Mouse (Mus musculus) megakaryocyte, embryonic 14.5 days (primary cell): ENCODE measurements at regions not wholly inside any gene's neighbourhood (a gene's known extent, or its start where the extent isn't known, plus 50 kb on each side); places are given as distances from the start of the nearest gene placed in this dataset.

Experiments used
- H3K27me3 ChIP-seq: replicated peaks from 2 replicates; pipeline ENCODE3; 2012; ENCODE audit warnings: inconsistent platforms
- H3K36me3 ChIP-seq: replicated peaks from 2 replicates; pipeline ENCODE3; 2012; ENCODE audit warnings: low read length, inconsistent platforms, mixed read lengths
- H3K4me1 ChIP-seq: 2 replicates; pipeline ENCODE4 v1.6.1; 2012; ENCODE audit warnings: inconsistent platforms
- H3K4me3 ChIP-seq: replicated peaks from 2 replicates; pipeline ENCODE3; 2012; ENCODE audit warnings: moderate library complexity, mild to moderate bottlenecking, inconsistent platforms
- H3K9me3 ChIP-seq: 2 replicates; pipeline ENCODE4 v1.6.1; 2012; ENCODE audit warnings: inconsistent platforms
- FLI1 ChIP-seq: IDR thresholded peaks from 2 replicates; pipeline ENCODE4 v1.6.1; 2012; ENCODE audit warnings: low read length, inconsistent platforms, mixed read lengths
- GATA1 ChIP-seq: IDR thresholded peaks from 3 replicates; pipeline ENCODE4 v1.6.1; 2012; ENCODE audit warnings: mixed read lengths, low read length, inconsistent platforms, borderline replicate concordance

DNA sequence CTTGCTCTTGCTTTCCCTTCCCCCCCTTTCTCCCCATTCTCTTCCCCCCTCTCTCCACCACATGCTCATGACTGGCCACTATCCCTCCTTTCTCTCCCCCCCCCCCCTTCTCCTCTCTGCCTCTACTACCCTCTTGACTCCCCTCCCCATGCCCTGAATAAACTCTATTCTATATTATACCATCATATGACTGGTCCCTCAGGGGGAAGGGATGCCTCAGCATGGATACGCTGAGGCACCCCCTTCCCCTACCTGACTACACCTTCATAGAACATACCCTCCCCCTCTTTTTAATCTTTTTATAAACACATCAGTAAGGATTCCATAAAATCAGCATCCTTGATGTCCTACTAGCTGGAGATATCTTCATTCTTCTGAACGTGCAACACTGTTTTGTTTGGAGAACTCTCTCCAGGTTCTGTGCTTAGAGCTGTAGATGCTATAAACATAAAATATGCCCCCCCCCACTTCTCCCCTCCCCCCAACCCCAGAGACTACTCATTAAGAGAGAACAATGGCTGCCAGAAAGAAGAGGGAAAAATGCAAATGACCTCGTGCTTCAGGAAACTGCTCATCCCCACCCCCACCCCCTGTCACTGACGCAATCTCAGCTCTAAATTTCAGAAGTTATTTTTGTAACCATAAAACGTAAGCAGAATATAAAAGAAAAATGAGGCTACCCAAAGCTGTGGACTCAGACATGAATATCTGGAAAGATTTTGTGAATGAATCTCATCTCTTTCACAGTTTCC, 102.3 kb downstream of the Pja2 start:
- Histone ChIP-seq H3K36me3 (no peaks in the 10 kb centered on the region), H3K4me1 (peaks cover 9% of the 10 kb centered on the region), H3K9me3 (no peaks in the 10 kb centered on the region), H3K27me3 (no peaks in the 10 kb centered on the region), H3K4me3 (no peak overlapping the region)
- TF ChIP-seq FLI1 (no peak), GATA1 (no peak)

DNA sequence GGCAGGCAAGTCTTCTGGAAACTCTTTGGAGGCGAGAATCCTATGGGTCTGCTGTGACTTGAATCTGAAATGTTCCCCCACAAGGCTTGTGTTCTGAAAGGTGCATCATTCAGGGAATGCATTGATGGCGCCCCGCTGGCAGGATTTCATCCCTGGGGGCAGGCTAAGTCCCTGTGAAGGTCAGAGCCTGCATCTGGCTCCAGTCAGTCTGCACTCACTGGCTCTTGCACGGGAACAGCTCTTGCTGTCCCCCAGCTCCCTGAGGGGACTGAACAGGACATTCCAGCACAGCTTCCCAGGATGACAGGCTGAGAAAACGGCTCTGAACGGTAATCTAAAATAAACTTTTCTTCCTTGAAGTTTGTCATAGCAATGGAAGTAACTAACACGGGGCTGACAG, 117.1 kb downstream of the Pja2 start:
- no peaks in the 10 kb centered on the region for H3K27me3 ChIP-seq
- H3K4me1 ChIP-seq, result peaks cover 3% of the 10 kb centered on the region; the same call in 1 of the 2 replicates
- H3K36me3 ChIP-seq, result no peaks in the 10 kb centered on the region
- TF ChIP-seq GATA1 (no peak), FLI1 (no peak)
- H3K9me3 ChIP-seq, result peaks cover 26% of the 10 kb centered on the region
- no peak overlapping the region for H3K4me3 ChIP-seq

DNA sequence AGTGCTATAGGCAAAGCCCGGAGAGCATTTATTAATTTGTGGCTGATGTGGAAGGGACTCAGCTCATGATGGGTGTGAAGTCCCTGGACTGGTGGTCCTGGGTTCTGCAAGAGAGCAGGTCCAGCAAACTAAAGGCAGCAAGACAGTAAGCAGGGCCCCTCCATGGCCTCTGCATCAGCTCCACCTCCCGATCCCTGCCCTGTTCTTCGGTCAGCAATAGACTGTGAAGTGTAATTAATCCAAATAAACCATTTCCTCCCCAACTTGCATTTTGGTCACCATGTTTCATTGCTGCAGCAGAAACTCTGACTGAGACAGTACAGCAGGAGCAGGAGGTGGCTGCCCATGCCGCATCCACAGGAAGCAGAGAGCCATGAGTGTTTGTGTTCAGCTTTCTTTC, 118.5 kb downstream of the Pja2 start:
- no peak overlapping the region for H3K4me3 ChIP-seq
- TF ChIP-seq GATA1, result no peak
- TF ChIP-seq FLI1, result no peak
- H3K9me3 ChIP-seq, result peaks cover 26% of the 10 kb centered on the region
- H3K36me3 ChIP-seq, result no peaks in the 10 kb centered on the region
- H3K27me3 ChIP-seq, result peaks cover 5% of the 10 kb centered on the region
- peaks cover 3% of the 10 kb centered on the region; the same call in 1 of the 2 replicates for H3K4me1 ChIP-seq

DNA sequence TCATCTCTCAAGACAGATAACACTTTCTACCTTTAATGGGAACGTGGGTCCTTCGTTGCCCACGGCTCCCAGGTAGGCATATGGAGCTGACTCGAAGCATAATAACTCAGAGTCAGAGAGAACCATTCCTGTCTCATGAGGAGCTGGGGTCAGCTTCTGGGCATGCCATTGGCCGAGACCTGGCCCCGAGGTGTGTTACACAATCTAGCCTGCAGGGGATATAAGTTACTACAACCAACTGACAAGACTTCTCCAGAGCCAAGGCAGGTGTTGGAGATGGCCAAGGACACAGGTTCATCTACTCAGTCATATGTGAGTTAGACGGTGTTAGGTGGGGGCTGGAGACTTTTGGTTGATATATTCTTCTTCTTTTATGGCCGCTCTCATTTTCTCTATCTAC, 120.4 kb downstream of the Pja2 start:
- Histone ChIP-seq H3K27me3 (peaks cover 5% of the 10 kb centered on the region), H3K4me3 (no peak overlapping the region), H3K9me3 (peaks cover 26% of the 10 kb centered on the region), H3K4me1 (peaks cover 3% of the 10 kb centered on the region; the same call in 1 of the 2 replicates), H3K36me3 (no peaks in the 10 kb centered on the region)
- TF ChIP-seq FLI1, result no peak
- TF ChIP-seq GATA1, result no peak

DNA sequence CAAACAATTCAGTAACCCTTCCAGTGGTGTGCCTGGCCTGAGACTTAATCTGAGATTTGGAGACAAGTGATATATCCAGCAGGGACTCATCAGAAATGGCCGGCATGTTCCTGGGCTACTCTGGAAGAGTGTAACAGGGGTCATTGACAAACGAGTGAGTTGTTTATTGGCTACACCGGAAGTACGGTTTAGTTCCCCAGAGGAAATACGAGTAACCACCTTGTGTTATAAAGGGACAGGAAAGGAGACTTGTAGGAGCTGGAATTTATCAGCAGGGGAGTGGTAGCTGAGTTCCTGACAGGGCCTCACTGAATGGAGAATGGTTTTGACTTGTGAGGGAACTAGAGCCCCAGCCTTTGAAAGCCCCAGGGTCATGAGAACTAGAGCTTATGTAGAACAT, 121.3 kb downstream of the Pja2 start:
- Histone ChIP-seq H3K27me3 (peaks cover 5% of the 10 kb centered on the region), H3K4me1 (peaks cover 3% of the 10 kb centered on the region; the same call in 1 of the 2 replicates), H3K36me3 (no peaks in the 10 kb centered on the region), H3K9me3 (peaks cover 26% of the 10 kb centered on the region), H3K4me3 (no peak overlapping the region)
- TF ChIP-seq FLI1 (no peak), GATA1 (no peak)

DNA sequence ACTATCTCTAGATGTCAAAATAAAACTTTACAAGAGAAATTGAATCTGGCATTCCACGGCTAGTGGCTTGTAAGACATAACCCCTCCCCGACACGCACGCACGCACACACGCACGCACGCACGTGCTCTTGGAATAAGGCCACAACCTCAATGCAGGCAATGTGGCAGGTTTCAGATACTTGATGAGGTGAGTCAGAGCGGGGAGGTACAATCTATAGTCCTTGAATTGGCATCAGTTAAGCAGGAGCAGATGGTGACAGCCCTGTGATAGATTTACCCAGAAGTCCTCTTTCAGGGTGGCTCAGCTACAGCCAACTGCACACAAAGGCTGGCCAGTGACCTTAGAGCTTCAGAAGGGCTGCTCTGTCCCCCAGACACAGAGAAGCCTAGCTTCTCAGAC, 122.1 kb downstream of the Pja2 start:
- Histone ChIP-seq H3K9me3 (peaks cover 25% of the 10 kb centered on the region), H3K27me3 (peaks cover 5% of the 10 kb centered on the region), H3K4me1 (peaks cover 3% of the 10 kb centered on the region; the same call in 1 of the 2 replicates), H3K36me3 (no peaks in the 10 kb centered on the region), H3K4me3 (no peak overlapping the region)
- TF ChIP-seq GATA1, result no peak
- TF ChIP-seq FLI1, result no peak

DNA sequence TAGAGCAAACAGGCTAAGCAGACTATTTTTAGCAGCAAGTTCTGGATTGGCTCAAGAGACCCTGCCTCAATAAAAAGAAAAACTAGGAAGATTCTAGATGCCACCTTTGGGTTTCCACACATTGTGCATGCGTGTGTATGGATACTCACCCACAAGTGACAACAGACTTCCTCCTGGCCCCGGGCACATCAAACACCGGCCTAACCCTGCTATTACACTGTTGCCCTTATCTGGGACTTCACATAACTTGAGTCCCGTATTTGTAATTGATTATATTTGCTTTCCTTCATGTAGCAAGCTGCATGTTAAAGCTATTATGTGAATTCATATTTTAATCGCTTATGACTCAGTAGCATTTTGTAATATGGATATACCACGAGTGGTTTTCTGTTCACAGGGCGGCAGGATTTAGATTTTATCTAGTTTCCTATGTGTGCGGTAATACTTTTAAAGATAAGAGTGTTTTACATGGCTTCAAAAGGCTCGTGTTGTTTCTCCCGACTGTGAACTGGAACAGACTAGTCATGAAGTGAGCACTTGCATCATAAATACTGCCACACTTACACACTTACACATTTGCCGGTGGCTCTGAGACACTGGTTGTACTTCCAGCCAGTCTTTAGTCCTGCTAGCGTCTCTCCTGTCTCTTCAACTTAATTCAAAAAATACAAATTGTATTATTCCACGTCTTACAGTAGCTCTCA, 123.4 kb downstream of the Pja2 start:
- Histone ChIP-seq H3K4me1 (peaks cover 3% of the 10 kb centered on the region; the same call in 1 of the 2 replicates), H3K36me3 (no peaks in the 10 kb centered on the region), H3K4me3 (no peak overlapping the region), H3K9me3 (peaks cover 17% of the 10 kb centered on the region), H3K27me3 (peaks cover 5% of the 10 kb centered on the region)
- TF ChIP-seq GATA1 (no peak), FLI1 (no peak)

DNA sequence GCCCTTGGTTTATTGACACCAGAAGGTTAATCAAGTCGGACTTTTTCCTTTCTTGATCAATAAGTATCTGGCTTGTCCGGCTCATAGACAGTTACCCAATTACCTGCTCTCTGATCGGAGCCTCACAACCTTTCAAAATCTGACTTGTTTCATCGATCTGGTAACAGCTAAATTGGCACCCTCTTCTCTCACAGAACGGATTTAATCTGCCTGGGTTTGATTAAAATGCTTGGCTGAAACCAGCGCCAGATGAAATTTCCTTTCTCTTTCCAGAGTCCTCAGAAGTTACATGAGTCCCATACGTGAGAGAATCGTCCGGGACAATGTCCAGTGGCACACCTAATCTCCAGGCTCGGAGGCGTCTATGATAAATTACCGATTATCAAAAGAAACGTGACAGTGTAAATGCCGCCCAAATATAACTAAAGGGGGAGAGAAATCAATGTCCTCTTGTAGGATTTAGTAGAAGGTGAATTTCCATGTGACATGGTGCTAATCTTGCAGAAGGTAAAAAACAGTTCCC, 125.5 kb downstream of the Pja2 start:
- H3K9me3 ChIP-seq, result peaks cover 1% of the 10 kb centered on the region; the same call in 1 of the 2 replicates
- TF ChIP-seq GATA1 (no peak), FLI1 (no peak)
- H3K4me1 ChIP-seq, result peaks cover 9% of the 10 kb centered on the region
- H3K36me3 ChIP-seq, result no peaks in the 10 kb centered on the region
- no peak overlapping the region for H3K4me3 ChIP-seq
- H3K27me3 ChIP-seq, result peaks cover 10% of the 10 kb centered on the region

DNA sequence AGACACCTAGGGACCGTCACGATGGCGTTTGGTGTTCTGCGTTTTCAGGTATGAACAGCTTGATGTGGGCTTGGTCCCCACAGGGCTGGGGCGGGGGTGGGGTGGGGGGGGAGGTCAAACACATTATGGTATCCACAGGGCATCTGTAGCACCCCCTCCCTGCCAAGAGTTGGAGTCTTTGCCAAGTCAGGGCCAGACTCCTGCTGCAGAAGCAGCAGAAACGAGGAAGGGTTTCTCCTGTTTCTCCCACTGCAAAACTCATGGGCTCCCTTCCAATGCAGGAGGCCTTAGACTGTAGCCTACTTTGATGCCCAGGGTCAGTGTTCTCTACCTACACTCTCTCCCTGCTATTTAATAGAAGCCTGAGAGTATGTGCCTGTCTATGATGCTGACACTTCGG, 128.1 kb downstream of the Pja2 start:
- peaks cover 19% of the 10 kb centered on the region for H3K9me3 ChIP-seq
- H3K27me3 ChIP-seq, result peaks cover 10% of the 10 kb centered on the region
- H3K4me3 ChIP-seq, result no peak overlapping the region
- TF ChIP-seq FLI1 (no peak), GATA1 (no peak)
- peaks cover 7% of the 10 kb centered on the region for H3K4me1 ChIP-seq
- H3K36me3 ChIP-seq, result no peaks in the 10 kb centered on the region

DNA sequence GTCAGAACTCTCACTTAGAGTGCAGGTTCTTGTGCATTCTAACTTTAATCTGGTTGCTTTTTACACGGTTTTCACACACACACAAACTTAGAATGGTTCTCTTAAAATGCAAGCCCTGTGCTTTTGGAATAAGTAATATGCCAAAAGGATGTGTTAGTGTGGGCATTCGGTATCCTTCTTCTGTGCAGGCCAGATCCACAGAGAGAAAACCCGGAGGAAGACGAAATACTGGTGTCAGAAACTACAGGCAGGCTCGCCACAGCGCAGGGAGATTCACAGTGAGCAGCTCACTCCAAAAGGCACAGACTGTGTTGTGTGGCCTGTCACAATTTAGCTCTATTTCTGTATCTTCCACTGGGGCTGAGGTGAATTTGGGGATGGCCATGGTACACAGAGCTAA, 129.5 kb downstream of the Pja2 start:
- peaks cover 10% of the 10 kb centered on the region for H3K27me3 ChIP-seq
- TF ChIP-seq FLI1 (no peak), GATA1 (no peak)
- no peak overlapping the region for H3K4me3 ChIP-seq
- H3K36me3 ChIP-seq, result no peaks in the 10 kb centered on the region
- H3K9me3 ChIP-seq, result peaks cover 26% of the 10 kb centered on the region
- peaks cover 7% of the 10 kb centered on the region for H3K4me1 ChIP-seq
